ENCODE assay signal across 9 mouse cellular contexts in genomic region chr15:85600696-85601094, GRCm38 (mm10). TPM values are rescaled to one million over a fixed set of nuclear protein-coding genes. Genes with fewer than 3 reads are reported as not detected.
DNase-seq lines count a peak whose midpoint lies in the region; ATAC-seq and TF ChIP-seq lines count a peak whose summit lies in the region.
"Had no signal": no experiment of that assay in that cellular context is flagged by ENCODE, and none has a peak within 500 bp of the region (broad histone marks: within the 10 kb centered on the region; RNA-seq: fewer than 3 reads in every experiment).

No protein-coding gene starts in this region.

- TF ChIP-seq POLR2A in kidney, adult 2 months (IDR thresholded peaks at IDR 0.05; ENCODE audit: low read depth, low read length) = no peak

- H3K27ac ChIP-seq in kidney, adult 2 months (ENCODE audit: insufficient read depth, low read depth, low read length) = peak overlapping the region; percentile 37
- H3K27ac ChIP-seq in embryonic facial prominence, embryonic 10.5 days (replicated peaks) = no peak overlapping the region; the same call in 1 of the 2 replicates
- H3K27ac ChIP-seq in heart, embryonic 14.5 days (replicated peaks in 1 of 2; ENCODE audit: control insufficient read depth in 1 of 2, insufficient read depth in 1 of 2, low read depth in 2 of 2, low read length in 2 of 2) = no peak overlapping the region
- H3K27ac ChIP-seq: forebrain, embryonic 15.5 days had no signal

- no peak; the same call in 1 of the 2 replicates for ATAC-seq in heart, embryonic 14.5 days (ENCODE audit: insufficient number of reproducible peaks, insufficient read depth, low FRiP score, low read depth)
- ATAC-seq: forebrain, embryonic 15.5 days had no signal

- no peak for TF ChIP-seq CTCF in kidney, adult 2 months (conservative IDR thresholded peaks at IDR 0.05; ENCODE audit: insufficient read depth, insufficient read length, low read depth, low read length)

- H3K36me3 ChIP-seq in kidney, adult 2 months (ENCODE audit: control insufficient read depth, insufficient read depth, low read length) = no peaks in the 10 kb centered on the region
- no peaks in the 10 kb centered on the region for H3K36me3 ChIP-seq in embryonic facial prominence, embryonic 10.5 days (replicated peaks)
- no peaks in the 10 kb centered on the region for H3K36me3 ChIP-seq in heart, embryonic 14.5 days (ENCODE audit: control insufficient read depth, insufficient read depth, low read length)
- H3K36me3 ChIP-seq: forebrain, embryonic 15.5 days had no signal

- no peak overlapping the region for H3K4me3 ChIP-seq in kidney, adult 2 months (ENCODE audit: insufficient read depth, low read depth, low read length)
- peak overlapping the region; percentile 5; the same call in 1 of the 2 replicates for H3K4me3 ChIP-seq in embryonic facial prominence, embryonic 10.5 days
- H3K4me3 ChIP-seq in heart, embryonic 14.5 days (ENCODE audit: control insufficient read depth in 1 of 2, insufficient read depth in 1 of 2, low read depth in 1 of 2, low read length in 2 of 2) = no peak overlapping the region
- H3K4me3 ChIP-seq: forebrain, embryonic 15.5 days had no signal

- H3K9ac ChIP-seq in heart, embryonic 14.5 days (ENCODE audit: low read length) = no peak overlapping the region
- H3K9ac ChIP-seq: forebrain, embryonic 15.5 days had no signal

- H3K4me2 ChIP-seq in heart, embryonic 14.5 days (ENCODE audit: low read length) = peak overlapping the region; percentile 23; the same call in 1 of the 2 replicates
- H3K4me2 ChIP-seq: forebrain, embryonic 15.5 days had no signal

- peak; percentile 59 for DNase-seq in kidney, adult 2 months
- DNase-seq in kidney, postnatal 4 days = no peak
- no peak for DNase-seq in embryonic facial prominence, embryonic 10.5 days (ENCODE audit: low spot score)
- DNase-seq in lung, postnatal 36 days = peak; percentile 40
- DNase-seq in thymus, adult 18-20 months = no peak
- DNase-seq in layer of hippocampus, postnatal 25 days (ENCODE audit: extremely low spot score in 1 of 2, low spot score in 1 of 2) = no peak

- 0 out of 2 replicates have a peak, but pooled peaks cover 6% of the 10 kb centered on the region for H3K4me1 ChIP-seq in kidney, adult 2 months (ENCODE audit: control insufficient read depth, insufficient read depth, low read length)
- peaks cover 22% of the 10 kb centered on the region for H3K4me1 ChIP-seq in embryonic facial prominence, embryonic 10.5 days
- peaks cover 5 to 14% of the 10 kb centered on the region in 2 experiments; a peak in 2 of 4 replicates for H3K4me1 ChIP-seq in heart, embryonic 14.5 days (ENCODE audit: control insufficient read depth in 2 of 2, insufficient read depth in 2 of 2, low read length in 2 of 2)
- H3K4me1 ChIP-seq: forebrain, embryonic 15.5 days had no signal

- 64% methylated on average over 7 of the region's 7 CpGs for WGBS in kidney, adult 2 months
- WGBS in embryonic facial prominence, embryonic 10.5 days = 67% methylated on average over 7 of the region's 7 CpGs
- WGBS in heart, embryonic 14.5 days = 55% methylated on average over 7 of the region's 7 CpGs

- no peaks in the 10 kb centered on the region for H3K27me3 ChIP-seq in kidney, adult 2 months (replicated peaks; ENCODE audit: control insufficient read depth, insufficient read depth, low read length)
- H3K27me3 ChIP-seq in embryonic facial prominence, embryonic 10.5 days (replicated peaks; ENCODE audit: low read depth, poor library complexity, severe bottlenecking) = peaks cover 37% of the 10 kb centered on the region
- no peaks in the 10 kb centered on the region for H3K27me3 ChIP-seq in heart, embryonic 14.5 days (ENCODE audit: control insufficient read depth, insufficient read depth, low read length)
- H3K27me3 ChIP-seq: forebrain, embryonic 15.5 days had no signal

- no peaks in the 10 kb centered on the region for H3K9me3 ChIP-seq in embryonic facial prominence, embryonic 10.5 days
- H3K9me3 ChIP-seq in heart, embryonic 14.5 days (ENCODE audit: control insufficient read depth, low read length) = no peaks in the 10 kb centered on the region
- H3K9me3 ChIP-seq: forebrain, embryonic 15.5 days had no signal

RNA-seq across cellular contexts. Expression of gene Wnt7b, which starts 18.4 kb away (rescaled TPM):
- polyA plus RNA-seq in kidney, adult 2 months (2012; rRNA removed) = 12.8 and 14.2 TPM in 2 replicates
- polyA plus RNA-seq in embryonic facial prominence, embryonic 10.5 days (2016; fragmentation: Nextera tagmentation; extraction: Ambion mirVana) = 22.0 and 29.5 TPM in 2 replicates
- polyA plus RNA-seq in heart, embryonic 14.5 days (2014; fragmentation: Nextera tagmentation; extraction: Ambion mirVana) = 0.23 and 0.41 TPM in 2 replicates
- 10 to 100 TPM; 45.3 to 46.9 TPM for total RNA-seq in layer of hippocampus, postnatal 25 days (2021)
- total RNA-seq: MEL had no signal

Comparison
In these comparisons a context has a peak if more than half of its experiments do, and no peak if none do; other contexts are left out.
1. DNase-seq: peak in kidney, adult 2 months (single experiment) and lung, postnatal 36 days (single experiment); none in kidney, postnatal 4 days (0 of 2), embryonic facial prominence, embryonic 10.5 days (single experiment), thymus, adult 18-20 months (0 of 2) and layer of hippocampus, postnatal 25 days (0 of 2).